Mouse (Mus musculus) embryonic facial prominence, embryonic 10.5 days (tissue): ENCODE data around the gene Il12b. TPM values are rescaled to one million over a fixed set of nuclear protein-coding genes. Genes with fewer than 3 reads are reported as not detected.
A peak's percentile ranks its signal among the peaks of the same experiment; 100 is the strongest.
"Not testable (repeated sequence)": the region's sequence is repeated elsewhere in the genome, so short reads cannot be mapped to it uniquely, and the experiment has no call there.

ENCODE experiments used
- DNase-seq: peaks from one replicate; pipeline ENCODE4 v3.0.0-alpha.2; 2017; ENCODE audit warnings: low spot score
- H3K27ac ChIP-seq: fragments of 300-500 bp; sonication (generic); replicated peaks from 2 replicates; pipeline ENCODE4 v1.5.1; 2016; ENCODE audit warnings: mild to moderate bottlenecking
- H3K27me3 ChIP-seq: fragments of 300-500 bp; sonication (generic); replicated peaks from 2 replicates; pipeline ENCODE4 v1.6.1; 2016; ENCODE audit warnings: low read depth, mild to moderate bottlenecking; ENCODE audit not compliant: poor library complexity, severe bottlenecking
- H3K36me3 ChIP-seq: fragments of 300-500 bp; sonication (generic); replicated peaks from 2 replicates; pipeline ENCODE4 v1.6.1; 2016; ENCODE audit warnings: mild to moderate bottlenecking, moderate library complexity
- H3K4me1 ChIP-seq: fragments of 300-500 bp; sonication (generic); 2 replicates; pipeline ENCODE4 v1.6.1; 2016
- H3K4me3 ChIP-seq: fragments of 300-500 bp; sonication (generic); 2 replicates; pipeline ENCODE4 v1.5.1; 2016; ENCODE audit warnings: mild to moderate bottlenecking, moderate library complexity
- H3K9me3 ChIP-seq: fragments of 300-500 bp; sonication (generic); 2 replicates; pipeline ENCODE4 v1.6.1; 2016; ENCODE audit warnings: mild to moderate bottlenecking
- WGBS: fragments of 180-500 bp; shearing (Covaris S2); methylation state at CpG from one replicate; pipeline ENCODE4 v1.1.7; 2016; 5-methylcytosine and 5-hydroxymethylcytosine counted together
- polyA plus RNA-seq: library from polyadenylated mRNA; unstranded; fragments of >200 nt; fragmentation: Nextera tagmentation; extraction: Ambion mirVana; gene quantifications from 2 replicates; pipeline ENCODE4 v1.2.1, GENCODE M21; 2016

Il12b gene
- polyA plus RNA-seq, 1 experiment from 2014 or later = not detected

- Histone ChIP-seq H3K36me3 (no peaks in the 10 kb centered on the region), H3K4me3 (no peak overlapping the region)
Measured at GRCm38 (mm10) chr11:44414605-44415004, 14.7 kb downstream of the Il12b start.

GRCm38 (mm10) chr11:44417403-44417802 lies 17.5 kb downstream of the Il12b start:
- 74% methylated on average over 1 of the region's 1 CpGs for WGBS
- no peak overlapping the region for H3K4me3 ChIP-seq
- H3K27me3 ChIP-seq = no peaks in the 10 kb centered on the region
- no peak overlapping the region for H3K27ac ChIP-seq
- no peaks in the 10 kb centered on the region for H3K9me3 ChIP-seq
- DNase-seq = no peak
- no peaks in the 10 kb centered on the region for H3K36me3 ChIP-seq
- H3K4me1 ChIP-seq = 0 out of 2 replicates have a peak, but pooled peaks cover under 1% of the 10 kb centered on the region

More at GRCm38 (mm10) chr11:44414605-44415004, 14.7 kb downstream of the Il12b start:
- Histone ChIP-seq H3K9me3 (no peaks in the 10 kb centered on the region), H3K27ac (no peak overlapping the region), H3K27me3 (no peaks in the 10 kb centered on the region), H3K4me1 (no peaks in the 10 kb centered on the region)
- 88% methylated on average over 3 of the region's 3 CpGs for WGBS
- no peak for DNase-seq

- Histone ChIP-seq H3K36me3 (no peaks in the 10 kb centered on the region), H3K27me3 (no peaks in the 10 kb centered on the region), H3K4me3 (no peak overlapping the region), H3K27ac (no peak overlapping the region), H3K4me1 (0 out of 2 replicates have a peak, but pooled peaks cover 3% of the 10 kb centered on the region), H3K9me3 (no peaks in the 10 kb centered on the region)
- DNase-seq = no peak
- 71% methylated on average over 10 of the region's 10 CpGs for WGBS
Measured at GRCm38 (mm10) chr11:44422337-44423111, 22.7 kb downstream of the Il12b start.

- Histone ChIP-seq H3K9me3 (no peaks in the 10 kb centered on the region), H3K4me1 (0 out of 2 replicates have a peak, but pooled peaks cover 3% of the 10 kb centered on the region), H3K4me3 (no peak overlapping the region), H3K27me3 (no peaks in the 10 kb centered on the region), H3K36me3 (no peaks in the 10 kb centered on the region), H3K27ac (no peak overlapping the region)
- WGBS = 63% methylated on average over 6 of the region's 6 CpGs
- DNase-seq = no peak
Measured at GRCm38 (mm10) chr11:44423261-44423660, 23.4 kb downstream of the Il12b start.

- no peak overlapping the region for H3K27ac ChIP-seq
- H3K4me1 ChIP-seq = 0 out of 2 replicates have a peak, but pooled peaks cover 3% of the 10 kb centered on the region
- no peak overlapping the region for H3K4me3 ChIP-seq
- H3K27me3 ChIP-seq = no peaks in the 10 kb centered on the region
- 75% methylated on average over 5 of the region's 5 CpGs for WGBS
- H3K9me3 ChIP-seq = no peaks in the 10 kb centered on the region
- H3K36me3 ChIP-seq = no peaks in the 10 kb centered on the region
- no peak for DNase-seq
Measured at GRCm38 (mm10) chr11:44423955-44424354, 24.1 kb downstream of the Il12b start.

- WGBS = 85% methylated on average over 8 of the region's 8 CpGs
- no peak overlapping the region for H3K27ac ChIP-seq
- no peak overlapping the region for H3K4me3 ChIP-seq
- H3K4me1 ChIP-seq = 0 out of 2 replicates have a peak, but pooled peaks cover 3% of the 10 kb centered on the region
- H3K27me3 ChIP-seq = no peaks in the 10 kb centered on the region
- no peak for DNase-seq
- H3K36me3 ChIP-seq = no peaks in the 10 kb centered on the region
- no peaks in the 10 kb centered on the region for H3K9me3 ChIP-seq
Measured at GRCm38 (mm10) chr11:44425006-44425405, 25.1 kb downstream of the Il12b start.

GRCm38 (mm10) chr11:44425626-44426025 lies 25.8 kb downstream of the Il12b start:
- no peak for DNase-seq
- 72% methylated on average over 6 of the region's 6 CpGs for WGBS
- Histone ChIP-seq H3K9me3 (no peaks in the 10 kb centered on the region), H3K4me3 (no peak overlapping the region), H3K36me3 (no peaks in the 10 kb centered on the region), H3K4me1 (0 out of 2 replicates have a peak, but pooled peaks cover 3% of the 10 kb centered on the region), H3K27ac (no peak overlapping the region), H3K27me3 (no peaks in the 10 kb centered on the region)

GRCm38 (mm10) chr11:44427951-44428350 lies 28.1 kb downstream of the Il12b start:
- Histone ChIP-seq H3K4me1 (no peaks in the 10 kb centered on the region), H3K27me3 (no peaks in the 10 kb centered on the region), H3K27ac (no peak overlapping the region), H3K4me3 (no peak overlapping the region), H3K36me3 (no peaks in the 10 kb centered on the region), H3K9me3 (no peaks in the 10 kb centered on the region)
- 76% methylated on average over 2 of the region's 2 CpGs for WGBS
- no peak for DNase-seq

- 89% methylated on average over 3 of the region's 3 CpGs for WGBS
- Histone ChIP-seq H3K9me3 (no peaks in the 10 kb centered on the region), H3K4me1 (no peaks in the 10 kb centered on the region), H3K27me3 (no peaks in the 10 kb centered on the region), H3K27ac (no peak overlapping the region), H3K36me3 (no peaks in the 10 kb centered on the region), H3K4me3 (no peak overlapping the region)
- DNase-seq = no peak
Measured at GRCm38 (mm10) chr11:44430036-44430435, 30.2 kb downstream of the Il12b start.

GRCm38 (mm10) chr11:44437786-44438185 lies 37.9 kb downstream of the Il12b start:
- no peak overlapping the region for H3K4me3 ChIP-seq
- 96% methylated on average over 6 of the region's 6 CpGs for WGBS
- H3K4me1 ChIP-seq = no peaks in the 10 kb centered on the region
- H3K27ac ChIP-seq = no peak overlapping the region
- no peaks in the 10 kb centered on the region for H3K36me3 ChIP-seq
- DNase-seq = no peak
- no peaks in the 10 kb centered on the region for H3K27me3 ChIP-seq
- H3K9me3 ChIP-seq = no peaks in the 10 kb centered on the region

- no peak for DNase-seq
- no peak overlapping the region for H3K4me3 ChIP-seq
- peaks cover 26% of the 10 kb centered on the region for H3K36me3 ChIP-seq
- no peaks in the 10 kb centered on the region for H3K27me3 ChIP-seq
- no peak overlapping the region for H3K27ac ChIP-seq
- no peaks in the 10 kb centered on the region for H3K9me3 ChIP-seq
- H3K4me1 ChIP-seq = no peaks in the 10 kb centered on the region
Measured at GRCm38 (mm10) chr11:44451046-44451445, 51.2 kb downstream of the Il12b start.

- not testable (repeated sequence) for H3K4me3 ChIP-seq, H3K27ac ChIP-seq, H3K9me3 ChIP-seq, H3K27me3 ChIP-seq, H3K4me1 ChIP-seq, DNase-seq
- H3K36me3 ChIP-seq = peaks cover 35% of the 10 kb centered on the region
- WGBS = 92% methylated on average over 5 of the region's 5 CpGs
Measured at GRCm38 (mm10) chr11:44452016-44452415, 52.2 kb downstream of the Il12b start.

GRCm38 (mm10) chr11:44453423-44453822 lies 53.6 kb downstream of the Il12b start:
- no peaks in the 10 kb centered on the region for H3K27me3 ChIP-seq
- H3K9me3 ChIP-seq = no peaks in the 10 kb centered on the region
- H3K27ac ChIP-seq = no peak overlapping the region
- no peaks in the 10 kb centered on the region for H3K4me1 ChIP-seq
- whole genome bisulfite sequencing = 69% methylated on average over 2 of the region's 2 CpGs
- DNase-seq = peak; percentile 39
- peaks cover 46% of the 10 kb centered on the region for H3K36me3 ChIP-seq
- H3K4me3 ChIP-seq = no peak overlapping the region
